Mouse (Mus musculus) heart, postnatal 0 days (tissue): ENCODE data around the gene Gm6899.

Experiments used
- CTCF ChIP-seq: IDR thresholded peaks from 2 replicates; pipeline ENCODE4 v1.5.1; 2016; ENCODE audit warnings: antibody characterized with exemption, control low read depth, low read depth
- EP300 ChIP-seq: IDR thresholded peaks from 2 replicates; pipeline ENCODE4 v1.6.1; 2016; ENCODE audit warnings: antibody characterized with exemption, low read depth

DNA sequence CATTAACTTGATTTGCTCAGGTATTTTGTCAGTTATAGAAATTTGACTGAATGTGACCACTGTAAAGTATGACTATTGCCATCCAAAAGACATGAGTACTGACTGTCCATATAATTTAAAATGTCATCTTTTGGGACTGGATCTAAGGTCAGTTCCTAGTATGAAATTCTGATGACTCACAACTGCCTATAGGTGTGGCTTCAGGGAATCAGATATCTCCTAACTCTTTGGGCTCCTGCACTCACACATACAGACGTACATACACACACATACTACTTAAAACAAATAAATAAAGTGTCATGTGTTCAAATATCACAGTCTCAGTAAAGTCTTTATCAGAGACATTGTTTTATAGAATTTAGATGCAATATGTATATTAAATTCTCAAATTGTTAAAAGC, 5.8 kb downstream of the Gm6899 start:
- TF ChIP-seq CTCF (no peak), EP300 (no peak)
